Mouse (Mus musculus) MEL (cell line): ENCODE results near the gene Gimap9. TPM values are rescaled to one million over a fixed set of nuclear protein-coding genes. Genes with fewer than 3 reads are reported as not detected.

Experiments
- DNase-seq: peaks from one replicate; pipeline ENCODE4 v3.0.0; 2011; ENCODE audit warnings: low read depth, low spot score
- H3K27ac ChIP-seq: 2 replicates; pipeline ENCODE4 v1.5.1; 2012; ENCODE audit warnings: low read depth, mild to moderate bottlenecking, control low read depth, low read length, moderate library complexity; ENCODE audit not compliant: control insufficient read depth
- H3K27me3 ChIP-seq, 2 experiments: fragments of 150-350 bp in 1 of 2; sonication (generic) in 1 of 2; 2 replicates each; pipeline ENCODE4 v1.6.1; 2012; ENCODE audit warnings: low read length in 2 of 2, mild to moderate bottlenecking in 2 of 2, improper control_type of control experiment in 1 of 2, moderate library complexity in 1 of 2; ENCODE audit not compliant: insufficient read depth in 2 of 2, control insufficient read depth in 1 of 2
- H3K36me3 ChIP-seq, 2 experiments: 2 replicates each; pipeline ENCODE4 v1.6.1; 2012 to 2014; ENCODE audit warnings: low read length in 2 of 2, improper control_type of control experiment in 1 of 2, inconsistent platforms in 1 of 2, mild to moderate bottlenecking in 1 of 2; ENCODE audit not compliant: insufficient read depth in 2 of 2, control insufficient read depth in 1 of 2
- H3K4me1 ChIP-seq, 2 experiments: fragments of 150-350 bp in 1 of 2; sonication (generic) in 1 of 2; 2 replicates each; pipeline ENCODE4 v1.6.1; 2012; ENCODE audit warnings: low read length in 2 of 2, improper control_type of control experiment in 1 of 2, mild to moderate bottlenecking in 1 of 2; ENCODE audit not compliant: insufficient read depth in 2 of 2, control insufficient read depth in 1 of 2
- H3K4me3 ChIP-seq, 2 experiments: fragments of 150-350 bp in 1 of 2; sonication (generic) in 1 of 2; 2 replicates each; pipeline ENCODE4 v1.5.1; 2012; ENCODE audit warnings: low read depth in 2 of 2, low read length in 2 of 2, mild to moderate bottlenecking in 2 of 2, moderate library complexity in 2 of 2, control low read depth in 1 of 2, improper control_type of control experiment in 1 of 2; ENCODE audit not compliant: control insufficient read depth in 1 of 2, insufficient read depth in 1 of 2
- H3K79me2 ChIP-seq: 2 replicates; pipeline ENCODE4 v1.6.1; 2012; ENCODE audit warnings: mild to moderate bottlenecking, low read length, moderate library complexity; ENCODE audit not compliant: control insufficient read depth, poor library complexity, insufficient read depth
- H3K9ac ChIP-seq: 2 replicates; pipeline ENCODE4 v1.6.1; 2012; ENCODE audit warnings: low read depth, mild to moderate bottlenecking, control low read depth, low read length, moderate library complexity; ENCODE audit not compliant: control insufficient read depth, poor library complexity, severe bottlenecking
- H3K9me3 ChIP-seq: fragments of 150-350 bp; sonication (generic); replicated peaks from 2 replicates; pipeline ENCODE4 v1.6.1; 2012; ENCODE audit warnings: mild to moderate bottlenecking, low read length, improper control_type of control experiment, moderate library complexity; ENCODE audit not compliant: insufficient read depth
- BHLHE40 ChIP-seq: IDR thresholded peaks from 2 replicates; pipeline ENCODE4 v1.6.1; 2012; ENCODE audit warnings: low read depth, mild to moderate bottlenecking, inconsistent platforms, low read length, improper control_type of control experiment, borderline replicate concordance
- CHD1 ChIP-seq: IDR thresholded peaks from 2 replicates; pipeline ENCODE4 v1.6.1; 2012; ENCODE audit warnings: low read depth, mild to moderate bottlenecking, inconsistent platforms, low read length, improper control_type of control experiment
- ETS1 ChIP-seq: IDR thresholded peaks from 2 replicates; pipeline ENCODE4 v1.6.1; 2012; ENCODE audit warnings: low read depth, mild to moderate bottlenecking, inconsistent platforms, low read length, improper control_type of control experiment, moderate library complexity
- GATA1 ChIP-seq: IDR thresholded peaks from 2 replicates; pipeline ENCODE4 v1.6.1; 2011; ENCODE audit warnings: low read depth, low read length, improper control_type of control experiment
- JUND ChIP-seq: IDR thresholded peaks from 2 replicates; pipeline ENCODE4 v1.6.1; 2011; ENCODE audit warnings: low read depth, mild to moderate bottlenecking, improper control_type of control experiment, low read length
- MAFK ChIP-seq: IDR thresholded peaks from 2 replicates; pipeline ENCODE4 v1.6.1; 2011; ENCODE audit warnings: low read depth, mild to moderate bottlenecking, low read length, improper control_type of control experiment, borderline replicate concordance
- MAX ChIP-seq: IDR thresholded peaks from 2 replicates; pipeline ENCODE4 v1.6.1; 2011; ENCODE audit warnings: low read length, improper control_type of control experiment
- MAZ ChIP-seq: IDR thresholded peaks from 2 replicates; pipeline ENCODE4 v1.6.1; 2012; ENCODE audit warnings: low read depth, mild to moderate bottlenecking, inconsistent platforms, low read length, improper control_type of control experiment
- MEF2A ChIP-seq: IDR thresholded peaks from 2 replicates; pipeline ENCODE4 v1.6.1; 2014; ENCODE audit warnings: low read depth, mild to moderate bottlenecking, inconsistent platforms, low read length, improper control_type of control experiment; ENCODE audit not compliant: poor library complexity, insufficient replicate concordance, severe bottlenecking; ENCODE audit errors: extremely low read depth
- MYC ChIP-seq: IDR thresholded peaks from 2 replicates; pipeline ENCODE4 v1.6.1; 2011; ENCODE audit warnings: low read depth, mild to moderate bottlenecking, low read length, improper control_type of control experiment, moderate library complexity
- NELFE ChIP-seq: IDR thresholded peaks from 2 replicates; pipeline ENCODE4 v1.6.1; 2011; ENCODE audit warnings: low read depth, low read length, improper control_type of control experiment
- POLR2A ChIP-seq, 2 experiments: IDR thresholded peaks; 2 replicates each; pipeline ENCODE4 v1.6.1; 2011 to 2012; ENCODE audit warnings: low read length in 2 of 2, mild to moderate bottlenecking in 2 of 2, control low read depth in 1 of 2, improper control_type of control experiment in 1 of 2, low read depth in 1 of 2, moderate library complexity in 1 of 2; ENCODE audit not compliant: control insufficient read depth in 1 of 2, insufficient read depth in 1 of 2, poor library complexity in 1 of 2
- POLR2AphosphoS2 ChIP-seq: IDR thresholded peaks from 2 replicates; pipeline ENCODE4 v1.6.1; 2011; ENCODE audit warnings: low read length, improper control_type of control experiment
- RAD21 ChIP-seq: IDR thresholded peaks from 2 replicates; pipeline ENCODE4 v1.6.1; 2011; ENCODE audit warnings: mild to moderate bottlenecking, low read depth, low read length, improper control_type of control experiment
- SMC3 ChIP-seq: IDR thresholded peaks from 2 replicates; pipeline ENCODE4 v1.6.1; 2011; ENCODE audit warnings: low read depth, low read length, improper control_type of control experiment
- TBP ChIP-seq: IDR thresholded peaks from 2 replicates; pipeline ENCODE4 v1.8.0; 2011; ENCODE audit warnings: low read depth, low read length, improper control_type of control experiment
- UBTF ChIP-seq: IDR thresholded peaks from 2 replicates; pipeline ENCODE4 v1.6.1; 2012; ENCODE audit warnings: low read depth, mild to moderate bottlenecking, inconsistent platforms, low read length, improper control_type of control experiment, moderate library complexity, borderline replicate concordance; ENCODE audit not compliant: insufficient read depth
- USF1 ChIP-seq: IDR thresholded peaks from 2 replicates; pipeline ENCODE4 v1.6.1; 2014; ENCODE audit warnings: low read depth, mild to moderate bottlenecking, inconsistent platforms, low read length, improper control_type of control experiment, moderate library complexity
- USF2 ChIP-seq, 2 experiments: IDR thresholded peaks; 2 replicates each; pipeline ENCODE4 v1.6.1; 2011 to 2012; ENCODE audit warnings: improper control_type of control experiment in 2 of 2, low read length in 2 of 2, borderline replicate concordance in 1 of 2, inconsistent platforms in 1 of 2, low read depth in 1 of 2, mild to moderate bottlenecking in 1 of 2; ENCODE audit not compliant: insufficient read depth in 1 of 2
- ZC3H11A ChIP-seq: IDR thresholded peaks from 2 replicates; pipeline ENCODE4 v1.6.1; 2012; ENCODE audit warnings: low read depth, mild to moderate bottlenecking, inconsistent platforms, low read length, improper control_type of control experiment
- ZKSCAN1 ChIP-seq: IDR thresholded peaks from 2 replicates; pipeline ENCODE4 v1.6.1; 2012; ENCODE audit warnings: low read depth, mild to moderate bottlenecking, inconsistent platforms, low read length, improper control_type of control experiment, moderate library complexity
- ZMIZ1 ChIP-seq: IDR thresholded peaks from 2 replicates; pipeline ENCODE4 v1.6.1; 2012; ENCODE audit warnings: low read depth, mild to moderate bottlenecking, inconsistent platforms, low read length, improper control_type of control experiment, moderate library complexity
- ZNF384 ChIP-seq: IDR thresholded peaks from 2 replicates; pipeline ENCODE4 v1.6.1; 2012; ENCODE audit warnings: low read depth, mild to moderate bottlenecking, inconsistent platforms, low read length, improper control_type of control experiment
- polyA plus RNA-seq, 2 experiments: library from polyadenylated mRNA; stranded (reverse) in 1 of 2; unstranded in 1 of 2; fragments of >175 nt in 1 of 2; fragments of >200 nt in 1 of 2; gene quantifications; 2 replicates each; pipeline versions ENCODE4 v1.2.1 to v1.2.4; 2012; ENCODE audit warnings: low replicate concordance in 2 of 2, low read depth in 1 of 2; ENCODE audit not compliant: insufficient read length in 2 of 2, insufficient read depth in 1 of 2, missing spikeins in 1 of 2
- total RNA-seq: library from RNA; depleted of rRNA; stranded (reverse); fragments of 300-350 nt; gene quantifications from 2 replicates; pipeline ENCODE4 v1.2.3, GENCODE M21; 2012

Gene Gimap9
- total and polyA plus RNA-seq, 3 experiments = 4.8 to 6.2 TPM; not detected in 1

DNA sequence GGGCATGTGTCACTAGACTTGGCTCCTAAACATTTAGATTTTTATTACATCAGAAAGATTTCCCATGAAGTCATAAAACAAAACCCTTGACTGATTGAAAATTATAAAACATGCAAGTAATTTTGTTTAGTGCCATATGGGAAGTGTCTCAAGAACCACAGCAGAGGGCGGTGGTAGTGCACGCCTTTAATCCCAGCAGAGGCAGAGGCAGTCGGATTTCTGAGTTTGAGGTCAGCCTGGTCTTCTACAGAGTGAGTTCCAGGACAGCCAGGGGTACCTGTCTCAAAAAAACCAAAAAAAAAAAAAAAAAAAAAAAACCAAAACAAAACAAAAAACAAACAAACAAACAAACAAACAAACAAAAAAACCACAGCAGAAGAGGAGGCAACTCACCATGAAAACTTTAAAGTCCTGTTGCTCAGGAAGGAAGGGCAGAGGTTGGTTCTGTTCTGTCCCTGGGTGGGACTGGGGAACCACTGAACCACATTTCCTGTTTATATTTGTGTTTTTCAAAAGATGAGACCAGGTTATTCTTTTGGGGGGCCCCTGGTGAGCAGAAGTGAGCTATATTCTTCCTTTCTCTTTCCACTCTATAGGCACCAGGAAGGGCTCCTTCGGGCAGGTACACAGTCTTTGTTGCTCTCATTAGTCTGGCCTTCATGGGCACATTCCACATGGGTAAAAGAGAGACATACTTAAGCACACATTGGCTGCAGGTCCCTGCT is 21.1 kb downstream of the Gimap9 start:
- Histone ChIP-seq H3K4me1 (no peaks in the 10 kb centered on the region), H3K9me3 (no peaks in the 10 kb centered on the region), H3K27ac (no peak overlapping the region), H3K79me2 (no peaks in the 10 kb centered on the region), H3K9ac (no peak overlapping the region)
- TF ChIP-seq ZMIZ1 (no peak), ZNF384 (no peak), POLR2A (IDR thresholded peaks at IDR 0.05; ENCODE audit: control insufficient read depth in 1 of 2, insufficient read depth in 1 of 2, low read depth in 1 of 2, low read length in 2 of 2, poor library complexity in 1 of 2) (no peak), USF2 (IDR thresholded peaks at IDR 0.05; ENCODE audit: borderline replicate concordance in 1 of 2, insufficient read depth in 1 of 2, low read depth in 1 of 2, low read length in 2 of 2) (no peak), MAX (no peak), ZC3H11A (no peak)
- TF ChIP-seq, all 39 proteins: peak for 0
- no peak for DNase-seq
- H3K36me3 ChIP-seq = no peaks in the 10 kb centered on the region
- no peaks in the 10 kb centered on the region for H3K27me3 ChIP-seq
- H3K4me3 ChIP-seq = no peak overlapping the region

DNA sequence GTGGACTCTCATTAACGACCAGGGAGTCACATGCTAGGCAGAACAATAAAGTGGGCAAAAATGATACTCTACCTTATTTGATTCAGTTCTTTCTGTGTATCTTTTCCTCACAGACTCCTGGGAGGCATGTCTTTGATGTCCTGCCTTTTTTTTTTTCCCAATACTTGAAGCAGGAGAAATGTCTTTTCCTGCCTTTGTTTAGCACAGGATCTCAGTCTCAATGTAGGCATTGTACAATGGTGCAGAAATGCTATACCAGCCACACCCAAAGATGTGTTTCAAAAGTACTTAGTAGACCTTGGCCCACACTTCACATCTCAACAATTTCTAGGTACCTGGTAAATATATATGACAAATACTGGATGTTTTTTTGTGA is 21.6 kb downstream of the Gimap9 start:
- TF ChIP-seq MAZ (no peak), SMC3 (no peak), POLR2AphosphoS2 (no peak), MAFK (no peak), TBP (no peak), MEF2A (no peak)
- Histone ChIP-seq H3K9ac (no peak overlapping the region), H3K9me3 (no peaks in the 10 kb centered on the region), H3K4me3 (no peak overlapping the region), H3K36me3 (no peaks in the 10 kb centered on the region), H3K79me2 (no peaks in the 10 kb centered on the region), H3K27ac (no peak overlapping the region), H3K4me1 (no peaks in the 10 kb centered on the region), H3K27me3 (no peaks in the 10 kb centered on the region)
- no peak for DNase-seq

DNA sequence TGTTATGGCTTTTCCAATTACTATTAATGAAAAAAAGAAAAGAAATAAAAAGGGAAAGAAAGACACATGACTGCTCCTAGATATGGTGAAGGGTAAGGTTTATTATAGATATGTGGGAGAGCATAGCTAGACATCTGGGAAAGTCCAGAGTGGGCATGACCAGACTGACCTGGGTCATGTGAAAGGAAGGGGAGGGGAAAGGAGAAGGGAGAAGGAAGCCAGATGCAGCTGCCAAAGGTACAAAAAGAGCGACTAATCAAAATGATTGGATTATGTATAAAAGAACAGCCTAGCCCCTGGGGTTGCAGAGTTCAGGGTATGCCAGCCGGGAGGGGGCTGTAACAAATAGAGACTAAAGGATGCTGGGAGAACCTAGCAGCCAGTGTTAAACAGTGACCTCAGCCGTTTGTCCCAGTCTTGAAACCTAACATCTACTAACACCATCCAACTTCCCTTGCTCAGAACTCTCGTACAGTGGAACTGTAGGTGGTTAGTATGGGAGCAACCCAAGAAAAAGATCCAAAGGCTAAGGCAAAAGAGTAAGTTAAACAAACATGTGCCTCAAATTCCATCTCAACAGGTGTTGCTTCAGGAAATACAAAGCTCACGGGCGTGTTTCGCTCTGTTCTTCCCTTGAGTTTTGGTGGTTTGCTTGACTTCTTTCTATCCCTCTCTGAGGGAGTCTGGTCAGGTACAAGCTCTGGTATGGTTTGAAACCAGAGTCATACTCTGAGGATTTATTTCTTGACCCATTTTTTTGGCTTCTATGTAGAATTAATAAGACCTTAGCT is 22.3 kb downstream of the Gimap9 start:
- Histone ChIP-seq H3K27ac (no peak overlapping the region), H3K4me1 (no peaks in the 10 kb centered on the region), H3K79me2 (no peaks in the 10 kb centered on the region), H3K27me3 (no peaks in the 10 kb centered on the region), H3K9ac (no peak overlapping the region), H3K4me3 (no peak overlapping the region), H3K9me3 (no peaks in the 10 kb centered on the region), H3K36me3 (no peaks in the 10 kb centered on the region)
- DNase-seq = no peak
- no peak for TF ChIP-seq MYC
- TF ChIP-seq ZNF384 = no peak
- TF ChIP-seq CHD1 = no peak
- TF ChIP-seq SMC3 = no peak
- TF ChIP-seq USF1 = no peak
- TF ChIP-seq POLR2AphosphoS2 = no peak
- no peak for TF ChIP-seq ZKSCAN1
- TF ChIP-seq GATA1 = no peak
- TF ChIP-seq MAFK = no peak
- TF ChIP-seq ETS1 = no peak
- no peak for TF ChIP-seq RAD21
- no peak for TF ChIP-seq BHLHE40
- TF ChIP-seq ZC3H11A = no peak
- no peak for TF ChIP-seq JUND
- TF ChIP-seq UBTF = no peak
- no peak for TF ChIP-seq ZMIZ1
- no peak for TF ChIP-seq NELFE
